Mouse (Mus musculus) right cerebral cortex, postnatal 4 days (tissue): ENCODE measurements around the gene Pacsin2.
"Not testable (repeated sequence)": the region's sequence is repeated elsewhere in the genome, so short reads cannot be mapped to it uniquely, and the experiment has no call there.

Source experiments
- DNase-seq: peaks from one replicate; pipeline ENCODE4 v3.0.0-alpha.2; 2022

Gene Pacsin2

GRCm38 (mm10) chr15:83366933-83367552, 97.4 kb downstream of the Pacsin2 start:
- peak; percentile 58 for DNase-seq

- no peak for DNase-seq
These were observed 98.7 kb downstream of the Pacsin2 start for GRCm38 (mm10) chr15:83365697-83366096.

GRCm38 (mm10) chr15:83364194-83364593, 100.2 kb downstream of the Pacsin2 start:
- no peak for DNase-seq

- not testable (repeated sequence) for DNase-seq
These were observed 101.6 kb downstream of the Pacsin2 start for GRCm38 (mm10) chr15:83362813-83363212.

GRCm38 (mm10) chr15:83360899-83361298, 103.5 kb downstream of the Pacsin2 start:
- DNase-seq, result not testable (repeated sequence)

- no peak for DNase-seq
These were observed 104.3 kb downstream of the Pacsin2 start for GRCm38 (mm10) chr15:83360140-83360539.

GRCm38 (mm10) chr15:83358476-83358875, 105.9 kb downstream of the Pacsin2 start:
- no peak for DNase-seq

- DNase-seq, result no peak
These were observed 112.9 kb downstream of the Pacsin2 start for GRCm38 (mm10) chr15:83351546-83351945.

GRCm38 (mm10) chr15:83350859-83351258, 113.5 kb downstream of the Pacsin2 start:
- no peak for DNase-seq

GRCm38 (mm10) chr15:83349954-83350711, 114.3 kb downstream of the Pacsin2 start, which contains the start of gene Arfgap3:
Gene Arfgap3, minus strand, starts transcription at chr15:83350247.
- DNase-seq, result peak; percentile 98

- DNase-seq, result no peak
These were observed 115.0 kb downstream of the Pacsin2 start for GRCm38 (mm10) chr15:83349225-83349953.

GRCm38 (mm10) chr15:83348747-83349146, 115.7 kb downstream of the Pacsin2 start:
- no peak for DNase-seq

GRCm38 (mm10) chr15:83345898-83346529, 118.4 kb downstream of the Pacsin2 start:
- DNase-seq, result no peak

GRCm38 (mm10) chr15:83344956-83345355, 119.5 kb downstream of the Pacsin2 start:
- DNase-seq, result no peak

- DNase-seq, result no peak
These were observed 120.2 kb downstream of the Pacsin2 start for GRCm38 (mm10) chr15:83344157-83344556.

GRCm38 (mm10) chr15:83338908-83339307, 125.5 kb downstream of the Pacsin2 start:
- DNase-seq, result no peak

- no peak for DNase-seq
These were observed 126.2 kb downstream of the Pacsin2 start for GRCm38 (mm10) chr15:83337903-83338870.

GRCm38 (mm10) chr15:83332373-83332772, 132.0 kb downstream of the Pacsin2 start:
- DNase-seq, result no peak

- no peak for DNase-seq
These were observed 135.5 kb downstream of the Pacsin2 start for GRCm38 (mm10) chr15:83328952-83329351.
